Mouse (Mus musculus) liver, adult 2 months (tissue): ENCODE data around the gene Apoh.

Source experiments
- CTCF ChIP-seq: fragments of 200-500 bp; IDR thresholded peaks from 2 replicates; pipeline ENCODE4 v1.5.1; 2011; ENCODE audit warnings: low read depth, low read length, control low read depth
- POLR2A ChIP-seq: fragments of 200-500 bp; IDR thresholded peaks from 2 replicates; pipeline ENCODE4 v1.6.1; 2011; ENCODE audit warnings: low read length, control low read depth; ENCODE audit not compliant: insufficient read depth; ENCODE audit errors: extremely low read depth

- TF ChIP-seq CTCF (no peak), POLR2A (no peak)
Observed at GRCm38 (mm10) chr11:108364945-108365589, 21.9 kb downstream of the Apoh start.
